Mouse (Mus musculus): Measurements from ENCODE around the gene Myrf. TPM values are rescaled to one million over a fixed set of nuclear protein-coding genes. Genes with fewer than 3 reads are reported as not detected.

The Myrf gene
- polyA plus RNA-seq, 1 experiment = 15.9 TPM

- Histone ChIP-seq H3K9ac (ENCODE audit: low read depth, poor library complexity, severe bottlenecking) (no peak overlapping the region), H3K27ac (ENCODE audit: insufficient read depth, low read length) (no peak overlapping the region), H3K4me3 (ENCODE audit: low read depth, low read length) (no peak overlapping the region), H3K4me1 (ENCODE audit: control insufficient read depth, insufficient read depth, low read length) (peaks cover 20% of the 10 kb centered on the region), H3K9me3 (replicated peaks; ENCODE audit: control insufficient read depth, insufficient read depth, low read length, poor library complexity, severe bottlenecking) (no peaks in the 10 kb centered on the region), H3K27me3 (ENCODE audit: control insufficient read depth, insufficient read depth, low read length, poor library complexity, severe bottlenecking) (no peaks in the 10 kb centered on the region), H3K36me3 (ENCODE audit: control insufficient read depth, insufficient read depth, low read length, poor library complexity, severe bottlenecking) (no peaks in the 10 kb centered on the region)
- TF ChIP-seq EP300 (IDR thresholded peaks at IDR 0.05; ENCODE audit: insufficient read depth, low read depth, low read length) (no peak), CTCF (IDR thresholded peaks at IDR 0.05; ENCODE audit: low read depth, low read length) (no peak), POLR2A (IDR thresholded peaks at IDR 0.05; ENCODE audit: insufficient read depth, low read length) (no peak)
These were observed 39.1 kb upstream of the Myrf start for GRCm38 (mm10) chr19:10279668-10280067.

- H3K4me3 ChIP-seq (ENCODE audit: low read depth, low read length) = no peak overlapping the region
- H3K27ac ChIP-seq (ENCODE audit: insufficient read depth, low read length) = 0 out of 2 replicates have a peak overlapping the region, but pooled peaks have one; percentile 14
- no peak overlapping the region for H3K9ac ChIP-seq (ENCODE audit: low read depth, poor library complexity, severe bottlenecking)
- no peaks in the 10 kb centered on the region for H3K36me3 ChIP-seq (ENCODE audit: control insufficient read depth, insufficient read depth, low read length, poor library complexity, severe bottlenecking)
- H3K27me3 ChIP-seq (ENCODE audit: control insufficient read depth, insufficient read depth, low read length, poor library complexity, severe bottlenecking) = no peaks in the 10 kb centered on the region
- H3K9me3 ChIP-seq (replicated peaks; ENCODE audit: control insufficient read depth, insufficient read depth, low read length, poor library complexity, severe bottlenecking) = no peaks in the 10 kb centered on the region
- TF ChIP-seq EP300 (IDR thresholded peaks at IDR 0.05; ENCODE audit: insufficient read depth, low read depth, low read length) (no peak), CTCF (IDR thresholded peaks at IDR 0.05; ENCODE audit: low read depth, low read length) (no peak), POLR2A (IDR thresholded peaks at IDR 0.05; ENCODE audit: insufficient read depth, low read length) (no peak)
- H3K4me1 ChIP-seq (ENCODE audit: control insufficient read depth, insufficient read depth, low read length) = peaks cover 20% of the 10 kb centered on the region
These were observed 38.2 kb upstream of the Myrf start for GRCm38 (mm10) chr19:10278669-10279324.

GRCm38 (mm10) chr19:10277759-10278158 is 37.2 kb upstream of the Myrf start:
- Histone ChIP-seq H3K9me3 (replicated peaks; ENCODE audit: control insufficient read depth, insufficient read depth, low read length, poor library complexity, severe bottlenecking) (no peaks in the 10 kb centered on the region), H3K4me1 (ENCODE audit: control insufficient read depth, insufficient read depth, low read length) (peaks cover 23% of the 10 kb centered on the region), H3K9ac (ENCODE audit: low read depth, poor library complexity, severe bottlenecking) (peak overlapping the region; percentile 66), H3K4me3 (ENCODE audit: low read depth, low read length) (peak overlapping the region; percentile 46), H3K36me3 (ENCODE audit: control insufficient read depth, insufficient read depth, low read length, poor library complexity, severe bottlenecking) (no peaks in the 10 kb centered on the region), H3K27me3 (ENCODE audit: control insufficient read depth, insufficient read depth, low read length, poor library complexity, severe bottlenecking) (no peaks in the 10 kb centered on the region), H3K27ac (ENCODE audit: insufficient read depth, low read length) (peak overlapping the region; percentile 77)
- TF ChIP-seq CTCF (IDR thresholded peaks at IDR 0.05; ENCODE audit: low read depth, low read length) (no peak), EP300 (IDR thresholded peaks at IDR 0.05; ENCODE audit: insufficient read depth, low read depth, low read length) (peak; percentile 77), POLR2A (IDR thresholded peaks at IDR 0.05; ENCODE audit: insufficient read depth, low read length) (peak; percentile 66)

- no peak for TF ChIP-seq CTCF (IDR thresholded peaks at IDR 0.05; ENCODE audit: low read depth, low read length)
- TF ChIP-seq EP300 (IDR thresholded peaks at IDR 0.05; ENCODE audit: insufficient read depth, low read depth, low read length) = 0 out of 2 replicates have a peak, but pooled peaks have one; percentile 55
- no peak for TF ChIP-seq POLR2A (IDR thresholded peaks at IDR 0.05; ENCODE audit: insufficient read depth, low read length)
- Histone ChIP-seq H3K4me1 (ENCODE audit: control insufficient read depth, insufficient read depth, low read length) (peaks cover 23% of the 10 kb centered on the region), H3K9ac (ENCODE audit: low read depth, poor library complexity, severe bottlenecking) (peak overlapping the region; percentile 66), H3K27me3 (ENCODE audit: control insufficient read depth, insufficient read depth, low read length, poor library complexity, severe bottlenecking) (no peaks in the 10 kb centered on the region), H3K27ac (ENCODE audit: insufficient read depth, low read length) (peak overlapping the region; percentile 77), H3K4me3 (ENCODE audit: low read depth, low read length) (peak overlapping the region; percentile 46), H3K36me3 (ENCODE audit: control insufficient read depth, insufficient read depth, low read length, poor library complexity, severe bottlenecking) (no peaks in the 10 kb centered on the region), H3K9me3 (replicated peaks; ENCODE audit: control insufficient read depth, insufficient read depth, low read length, poor library complexity, severe bottlenecking) (no peaks in the 10 kb centered on the region)
These were observed 36.8 kb upstream of the Myrf start for GRCm38 (mm10) chr19:10277331-10277730.

GRCm38 (mm10) chr19:10276483-10277144 is 36.1 kb upstream of the Myrf start:
- Histone ChIP-seq H3K27me3 (ENCODE audit: control insufficient read depth, insufficient read depth, low read length, poor library complexity, severe bottlenecking) (no peaks in the 10 kb centered on the region), H3K36me3 (ENCODE audit: control insufficient read depth, insufficient read depth, low read length, poor library complexity, severe bottlenecking) (no peaks in the 10 kb centered on the region)

GRCm38 (mm10) chr19:10274056-10274455 is 33.5 kb upstream of the Myrf start:
- no peak overlapping the region for H3K9ac ChIP-seq (ENCODE audit: low read depth, poor library complexity, severe bottlenecking)
- H3K36me3 ChIP-seq (ENCODE audit: control insufficient read depth, insufficient read depth, low read length, poor library complexity, severe bottlenecking) = no peaks in the 10 kb centered on the region
- no peak overlapping the region for H3K27ac ChIP-seq (ENCODE audit: insufficient read depth, low read length)
- H3K4me1 ChIP-seq (ENCODE audit: control insufficient read depth, insufficient read depth, low read length) = peaks cover 21% of the 10 kb centered on the region
- TF ChIP-seq EP300 (IDR thresholded peaks at IDR 0.05; ENCODE audit: insufficient read depth, low read depth, low read length) (no peak), CTCF (IDR thresholded peaks at IDR 0.05; ENCODE audit: low read depth, low read length) (no peak), POLR2A (IDR thresholded peaks at IDR 0.05; ENCODE audit: insufficient read depth, low read length) (no peak)
- no peaks in the 10 kb centered on the region for H3K9me3 ChIP-seq (replicated peaks; ENCODE audit: control insufficient read depth, insufficient read depth, low read length, poor library complexity, severe bottlenecking)
- no peak overlapping the region for H3K4me3 ChIP-seq (ENCODE audit: low read depth, low read length)
- H3K27me3 ChIP-seq (ENCODE audit: control insufficient read depth, insufficient read depth, low read length, poor library complexity, severe bottlenecking) = no peaks in the 10 kb centered on the region

More at GRCm38 (mm10) chr19:10276483-10277144, 36.1 kb upstream of the Myrf start:
- Histone ChIP-seq H3K4me1 (ENCODE audit: control insufficient read depth, insufficient read depth, low read length) (peaks cover 23% of the 10 kb centered on the region), H3K9ac (ENCODE audit: low read depth, poor library complexity, severe bottlenecking) (peak overlapping the region; percentile 3; the same call in 1 of the 2 replicates), H3K9me3 (replicated peaks; ENCODE audit: control insufficient read depth, insufficient read depth, low read length, poor library complexity, severe bottlenecking) (no peaks in the 10 kb centered on the region), H3K27ac (ENCODE audit: insufficient read depth, low read length) (peak overlapping the region; percentile 36; the same call in 1 of the 2 replicates), H3K4me3 (ENCODE audit: low read depth, low read length) (peak overlapping the region; percentile 5; the same call in 1 of the 2 replicates)
- no peak for TF ChIP-seq POLR2A (IDR thresholded peaks at IDR 0.05; ENCODE audit: insufficient read depth, low read length)
- TF ChIP-seq CTCF (IDR thresholded peaks at IDR 0.05; ENCODE audit: low read depth, low read length) = no peak
- no peak for TF ChIP-seq EP300 (IDR thresholded peaks at IDR 0.05; ENCODE audit: insufficient read depth, low read depth, low read length)

All from ES-Bruce4 (cell line).